Mouse (Mus musculus) kidney, postnatal 0 days (tissue): ENCODE measurements around the gene Lypd6. TPM values are rescaled to one million over a fixed set of nuclear protein-coding genes. Genes with fewer than 3 reads are reported as not detected.

Source experiments
- ATAC-seq: fragments of 200-750 bp; cut with Nextera tagmentation; replicated peaks from 2 replicates; pipeline ENCODE4 v1.8.0; 2017; ENCODE audit warnings: low read depth, moderate number of reproducible peaks, moderate TSS enrichment, moderate library complexity; ENCODE audit not compliant: low FRiP score
- DNase-seq: peaks from one replicate; pipeline ENCODE4 v3.0.0-alpha.2; 2016; ENCODE audit warnings: low spot score
- H3K27ac ChIP-seq: fragments of 300-500 bp; sonication (generic); 2 replicates; pipeline ENCODE4 v1.5.1; 2014; ENCODE audit warnings: mild to moderate bottlenecking
- H3K27me3 ChIP-seq: fragments of 300-500 bp; sonication (generic); 2 replicates; pipeline ENCODE4 v1.6.1; 2014; ENCODE audit warnings: low read length, mixed read lengths; ENCODE audit not compliant: insufficient read depth
- H3K36me3 ChIP-seq: fragments of 300-500 bp; sonication (generic); 2 replicates; pipeline ENCODE4 v1.6.1; 2014; ENCODE audit warnings: low read length, mixed read lengths; ENCODE audit not compliant: insufficient read depth
- H3K4me1 ChIP-seq: fragments of 300-500 bp; sonication (generic); replicated peaks from 2 replicates; pipeline ENCODE4 v1.6.1; 2014; ENCODE audit warnings: antibody characterized with exemption, low read length, mixed read lengths; ENCODE audit not compliant: insufficient read depth
- H3K4me2 ChIP-seq: fragments of 300-500 bp; sonication (generic); 2 replicates; pipeline ENCODE4 v1.6.1; 2014; ENCODE audit warnings: mild to moderate bottlenecking, low read length, moderate library complexity, mixed read lengths
- H3K4me3 ChIP-seq: fragments of 300-500 bp; sonication (generic); replicated peaks from 2 replicates; pipeline ENCODE4 v1.5.1; 2014; ENCODE audit warnings: low read depth, low read length
- H3K9ac ChIP-seq: fragments of 300-500 bp; sonication (generic); 2 replicates; pipeline ENCODE4 v1.6.1; 2014; ENCODE audit warnings: low read depth, low read length
- H3K9me3 ChIP-seq: fragments of 300-500 bp; sonication (generic); replicated peaks from 2 replicates; pipeline ENCODE4 v1.6.1; 2016; ENCODE audit warnings: low read length, inconsistent platforms, mixed read lengths
- CTCF ChIP-seq: IDR thresholded peaks from 2 replicates; pipeline ENCODE4 v1.5.1; 2016; ENCODE audit warnings: antibody characterized with exemption, low read depth, mild to moderate bottlenecking, moderate library complexity
- WGBS: fragments of 180-500 bp; shearing (Covaris S2); extraction: QIAGEN DNeasy Blood & Tissue Kit; methylation state at CpG from one replicate; pipeline ENCODE4 v1.1.7; 2014; 5-methylcytosine and 5-hydroxymethylcytosine counted together
- polyA plus RNA-seq: library from polyadenylated mRNA; unstranded; fragments of >200 nt; fragmentation: Nextera tagmentation; extraction: Ambion mirVana; gene quantifications from 2 replicates; pipeline ENCODE4 v1.2.1, GENCODE M21; 2015

Lypd6 gene
- polyA plus RNA-seq, 1 experiment from 2014 or later: 8.6 TPM

DNA sequence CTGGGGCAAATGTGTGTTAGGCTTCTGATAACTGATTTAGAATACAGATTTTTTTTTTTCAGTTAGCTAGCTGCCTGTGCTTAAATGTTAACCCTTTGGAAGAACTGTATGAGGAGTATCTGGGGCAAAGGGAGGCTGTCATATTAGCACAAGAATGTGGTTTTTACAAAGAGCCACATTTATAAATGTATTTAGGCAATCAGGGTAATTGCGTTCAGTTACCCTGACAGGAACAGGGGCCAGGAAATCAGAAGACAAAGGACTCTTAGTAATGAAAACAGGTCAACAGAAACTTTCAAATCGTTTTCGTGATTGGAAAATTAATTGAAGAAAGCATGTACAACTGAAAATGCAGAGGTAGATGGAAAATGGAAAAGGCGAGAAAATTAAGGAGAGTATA is 20.4 kb upstream of the Lypd6 start:
- DNase-seq (no peak), ATAC-seq (no peak)
- H3K27ac ChIP-seq: no peak overlapping the region
- WGBS: 83% methylated on average over 4 of the region's 4 CpGs
- no peak for TF ChIP-seq CTCF
- H3K9me3 ChIP-seq: no peaks in the 10 kb centered on the region
- no peaks in the 10 kb centered on the region for H3K4me1 ChIP-seq
- no peak overlapping the region for H3K4me2 ChIP-seq
- no peaks in the 10 kb centered on the region for H3K27me3 ChIP-seq
- H3K9ac ChIP-seq: no peak overlapping the region
- no peak overlapping the region for H3K4me3 ChIP-seq
- H3K36me3 ChIP-seq: no peaks in the 10 kb centered on the region

DNA sequence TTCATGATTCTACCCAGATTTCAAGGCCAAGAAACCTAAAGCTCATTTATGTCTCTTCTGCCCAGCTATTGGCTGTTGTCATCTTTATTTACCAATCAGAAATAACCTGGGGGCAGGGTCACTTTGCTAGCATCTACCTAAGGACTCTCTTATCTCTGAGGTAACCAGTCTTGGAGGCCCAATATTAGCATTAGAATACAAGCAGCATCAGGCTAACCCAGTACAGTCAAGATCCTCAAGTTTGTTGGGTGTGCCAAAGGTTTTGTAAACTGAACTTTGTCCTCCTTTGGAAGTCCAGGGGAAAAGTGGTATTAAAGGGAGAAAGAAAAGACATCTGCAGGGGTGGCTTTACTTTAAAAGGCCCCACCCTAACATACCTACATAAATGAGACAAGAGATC is 17.8 kb upstream of the Lypd6 start:
- no peak for TF ChIP-seq CTCF
- no peaks in the 10 kb centered on the region for H3K27me3 ChIP-seq
- DNase-seq (no peak), ATAC-seq (no peak)
- H3K36me3 ChIP-seq: no peaks in the 10 kb centered on the region
- H3K4me2 ChIP-seq: no peak overlapping the region
- no peaks in the 10 kb centered on the region for H3K9me3 ChIP-seq
- no peak overlapping the region for H3K9ac ChIP-seq
- no peak overlapping the region for H3K4me3 ChIP-seq
- H3K27ac ChIP-seq: no peak overlapping the region
- no peaks in the 10 kb centered on the region for H3K4me1 ChIP-seq

DNA sequence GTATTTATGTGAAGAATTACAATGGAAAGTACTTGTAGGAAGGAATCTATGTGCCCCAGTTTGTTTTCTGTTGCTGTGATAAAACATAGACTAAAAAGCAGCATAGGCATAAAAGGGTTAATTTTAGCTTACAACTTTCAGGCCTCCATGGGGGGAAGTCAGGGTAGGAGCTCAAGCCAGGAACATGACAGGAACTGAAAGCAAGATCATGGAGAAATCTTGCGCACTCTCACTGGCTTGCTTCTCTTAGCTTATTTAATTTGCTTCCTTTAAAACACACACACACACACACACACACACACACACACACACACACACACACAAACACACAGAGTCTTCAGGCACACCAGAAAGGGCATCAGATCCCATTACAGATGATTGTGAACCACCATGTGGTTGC is 12.3 kb upstream of the Lypd6 start:
- no peaks in the 10 kb centered on the region for H3K9me3 ChIP-seq
- no peak for ATAC-seq
- no peak for TF ChIP-seq CTCF
- no peak for DNase-seq
- H3K4me3 ChIP-seq: no peak overlapping the region
- no peak overlapping the region for H3K27ac ChIP-seq
- no peaks in the 10 kb centered on the region for H3K4me1 ChIP-seq
- H3K36me3 ChIP-seq: no peaks in the 10 kb centered on the region
- H3K9ac ChIP-seq: no peak overlapping the region
- 82% methylated on average over 1 of the region's 1 CpGs for WGBS
- no peaks in the 10 kb centered on the region for H3K27me3 ChIP-seq
- no peak overlapping the region for H3K4me2 ChIP-seq

DNA sequence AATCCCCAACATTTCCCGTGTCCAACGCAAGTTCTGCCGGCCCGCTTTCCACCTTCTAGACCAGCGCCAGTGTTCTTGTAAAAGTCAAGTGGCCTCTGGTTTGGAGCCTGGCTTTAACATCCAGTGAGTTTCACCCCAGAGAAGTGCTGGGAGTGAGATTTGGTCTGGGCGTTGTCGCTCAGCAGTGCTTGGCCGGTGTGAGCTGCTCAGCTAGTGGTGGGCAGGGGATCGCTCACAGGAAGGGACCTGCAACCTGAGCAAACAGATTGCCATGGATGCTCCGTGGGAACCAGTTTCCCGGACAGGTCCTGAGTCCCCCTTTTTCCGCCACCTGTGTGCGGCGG is 355 bp upstream of the Lypd6 start:
- no peak for TF ChIP-seq CTCF
- peak overlapping the region; percentile 59 for H3K9ac ChIP-seq
- H3K36me3 ChIP-seq: no peaks in the 10 kb centered on the region
- 0 out of 2 replicates have a peak overlapping the region, but pooled peaks have one; percentile 70 for H3K27ac ChIP-seq
- H3K27me3 ChIP-seq: no peaks in the 10 kb centered on the region
- ATAC-seq (peak; percentile 50), DNase-seq (no peak)
- peak overlapping the region; percentile 65 for H3K4me3 ChIP-seq
- peak overlapping the region; percentile 95 for H3K4me2 ChIP-seq
- WGBS: 1% methylated on average over 14 of the region's 14 CpGs
- no peaks in the 10 kb centered on the region for H3K9me3 ChIP-seq
- H3K4me1 ChIP-seq: no peaks in the 10 kb centered on the region

DNA sequence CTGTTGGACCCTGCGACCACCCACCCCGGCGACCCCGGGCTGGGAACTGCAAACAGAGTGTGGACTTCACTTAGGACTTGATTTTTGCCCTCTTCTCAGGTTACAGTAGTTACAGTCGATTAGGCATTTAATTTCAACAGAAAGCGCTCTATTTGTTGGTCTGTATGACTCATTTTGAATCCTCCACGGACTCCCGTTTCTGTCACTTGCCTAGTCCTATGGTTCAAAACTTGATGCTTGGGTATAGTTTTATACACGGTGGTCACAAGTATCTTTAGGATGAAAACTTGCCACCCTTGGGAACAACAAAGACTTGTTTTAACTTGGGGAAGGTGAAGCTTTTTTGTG is 713 bp downstream of the Lypd6 start:
- H3K4me3 ChIP-seq: peak overlapping the region; percentile 65
- ATAC-seq: no peak
- H3K27ac ChIP-seq: peak overlapping the region; percentile 70
- no peaks in the 10 kb centered on the region for H3K27me3 ChIP-seq
- 1% methylated on average over 9 of the region's 9 CpGs for WGBS
- peak; percentile 57 for DNase-seq
- H3K36me3 ChIP-seq: no peaks in the 10 kb centered on the region
- no peaks in the 10 kb centered on the region for H3K9me3 ChIP-seq
- no peaks in the 10 kb centered on the region for H3K4me1 ChIP-seq
- peak overlapping the region; percentile 59 for H3K9ac ChIP-seq
- no peak for TF ChIP-seq CTCF
- H3K4me2 ChIP-seq: peak overlapping the region; percentile 95

DNA sequence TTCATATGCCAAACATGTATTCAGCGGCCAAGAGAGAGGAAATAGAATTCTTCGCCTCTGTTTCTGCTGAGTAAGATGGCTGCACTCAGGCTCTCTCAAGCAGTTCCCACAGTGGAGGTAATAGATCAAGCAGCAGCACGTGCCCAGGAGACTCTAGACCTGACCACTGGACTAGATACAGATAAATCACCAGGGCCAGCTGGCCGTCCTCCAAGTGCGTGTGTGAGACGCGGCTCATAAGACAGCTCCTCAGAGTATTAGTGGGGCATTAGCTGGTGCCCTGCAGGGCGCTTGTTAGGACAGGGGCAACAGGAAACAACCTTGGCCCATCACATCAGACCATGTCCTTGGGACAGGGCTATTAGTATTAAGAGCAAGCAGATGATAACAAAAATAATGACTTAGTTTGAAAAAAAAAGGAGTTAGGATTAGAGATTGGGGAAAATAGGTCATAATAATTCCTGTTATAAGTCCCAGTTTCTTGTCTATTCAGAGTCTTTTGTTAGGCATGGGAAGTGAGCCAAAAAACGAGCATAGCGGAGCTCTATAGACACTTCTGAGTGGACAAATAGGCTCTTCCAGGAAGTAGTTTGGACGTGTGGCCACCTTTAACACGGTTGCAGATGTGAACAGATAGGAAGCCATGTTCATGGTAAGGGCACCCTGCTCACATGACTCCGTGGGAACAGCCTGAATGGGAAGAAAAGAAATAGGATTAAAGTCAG is 3.5 kb downstream of the Lypd6 start:
- H3K27ac ChIP-seq: no peak overlapping the region
- no peak for DNase-seq
- no peak overlapping the region for H3K4me2 ChIP-seq

DNA sequence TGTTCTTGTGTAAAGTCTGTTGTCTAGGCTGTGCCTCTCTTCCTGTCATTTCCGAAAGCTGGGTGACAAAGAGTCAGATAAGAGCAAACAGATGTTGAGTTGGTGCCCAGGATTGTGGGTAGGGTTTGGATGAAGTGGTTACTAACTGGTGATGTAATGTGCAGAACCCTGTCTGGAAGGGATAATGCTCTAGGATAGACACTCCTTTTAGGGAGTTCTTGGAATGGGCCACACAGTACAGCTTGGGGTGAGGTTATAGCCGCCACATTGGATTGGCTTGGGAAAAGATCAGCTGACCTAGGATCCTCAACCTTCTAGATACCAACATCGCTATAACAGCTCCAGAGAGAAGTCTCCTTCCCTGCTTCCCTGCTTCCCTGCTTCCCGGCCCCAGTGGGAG is 5.9 kb downstream of the Lypd6 start:
- H3K36me3 ChIP-seq: no peaks in the 10 kb centered on the region
- H3K9me3 ChIP-seq: no peaks in the 10 kb centered on the region
- no peak for DNase-seq
- no peak for ATAC-seq
- WGBS: 88% methylated on average over 4 of the region's 4 CpGs
- no peak for TF ChIP-seq CTCF
- H3K4me3 ChIP-seq: no peak overlapping the region
- H3K4me2 ChIP-seq: no peak overlapping the region
- H3K27me3 ChIP-seq: no peaks in the 10 kb centered on the region
- H3K9ac ChIP-seq: no peak overlapping the region
- no peak overlapping the region for H3K27ac ChIP-seq
- H3K4me1 ChIP-seq: no peaks in the 10 kb centered on the region

More for the DNA sequence above, 3.5 kb downstream of the Lypd6 start:
- ATAC-seq: no peak
- no peak overlapping the region for H3K9ac ChIP-seq
- no peak for TF ChIP-seq CTCF
- H3K9me3 ChIP-seq: no peaks in the 10 kb centered on the region
- 46% methylated on average over 13 of the region's 13 CpGs for WGBS
- H3K4me3 ChIP-seq: no peak overlapping the region
- no peaks in the 10 kb centered on the region for H3K36me3 ChIP-seq
- no peaks in the 10 kb centered on the region for H3K27me3 ChIP-seq
- no peaks in the 10 kb centered on the region for H3K4me1 ChIP-seq
